Mouse (Mus musculus) lung, adult 2 months (tissue): ENCODE data around the gene Gm20458.

ENCODE experiments used
- CTCF ChIP-seq: fragments of 200-500 bp; IDR thresholded peaks from 2 replicates; pipeline ENCODE4 v1.5.1; 2011; ENCODE audit warnings: mild to moderate bottlenecking, low read length, control low read depth; ENCODE audit not compliant: insufficient read depth
- POLR2A ChIP-seq: fragments of 200-500 bp; IDR thresholded peaks from 2 replicates; pipeline ENCODE4 v1.6.1; 2011; ENCODE audit warnings: low read depth, mild to moderate bottlenecking, control low read depth, low read length, borderline replicate concordance; ENCODE audit errors: extremely low read depth

DNA sequence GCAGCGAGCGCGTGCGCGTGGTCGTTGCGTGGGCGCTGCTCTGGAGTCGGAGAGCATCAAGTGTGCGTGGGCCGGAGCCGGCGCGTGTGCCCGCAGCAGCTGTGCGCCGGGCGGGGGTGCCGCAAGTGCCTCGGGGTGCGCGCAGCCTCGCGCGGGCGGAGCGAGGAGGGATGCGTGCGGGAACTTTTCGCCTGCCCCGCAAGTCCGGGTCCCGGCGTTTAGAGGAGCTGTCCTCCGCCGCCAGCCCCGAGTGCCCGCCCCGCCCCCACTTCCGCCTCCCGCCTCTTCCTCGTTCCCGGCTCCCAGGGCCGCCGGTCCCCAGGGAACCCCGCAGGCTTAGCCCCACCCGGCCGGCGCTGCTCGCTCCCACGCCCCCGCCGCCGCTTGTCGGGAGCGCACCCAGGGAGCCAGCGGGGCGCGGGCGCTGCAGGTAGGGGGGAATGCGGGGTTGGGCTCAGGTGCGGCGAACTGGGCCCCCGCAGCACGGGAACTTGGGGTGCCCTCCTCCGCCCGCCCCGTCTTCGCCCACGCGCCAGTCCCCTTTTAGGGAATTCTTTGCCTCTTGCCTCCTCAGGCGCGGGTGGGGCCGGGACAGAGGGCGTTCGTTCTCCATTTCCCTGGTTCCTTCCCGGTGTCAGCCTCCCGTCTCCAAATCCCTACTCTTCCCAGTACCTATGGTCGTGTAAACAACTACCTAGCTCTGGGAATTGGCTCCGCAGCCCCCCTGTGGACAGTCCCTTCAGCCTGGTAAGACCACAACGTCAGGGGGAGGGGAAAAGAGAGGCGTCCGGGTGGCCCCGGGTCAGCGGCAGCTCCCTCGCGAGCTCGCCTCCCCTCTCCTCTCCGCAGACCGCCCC, 25.7 kb downstream of the Gm20458 start:
- TF ChIP-seq POLR2A (0 out of 2 replicates have a peak, but pooled peaks have one; percentile 15), CTCF (no peak)
